Mouse (Mus musculus) heart, adult 2 months (tissue): ENCODE results near the gene Hspb9.

Experiments
- CTCF ChIP-seq: fragments of 200-600 bp; IDR thresholded peaks from 2 replicates; pipeline ENCODE4 v1.8.1; 2022; ENCODE audit warnings: antibody characterized with exemption, mild to moderate bottlenecking, moderate library complexity
- EP300 ChIP-seq: fragments of 200-500 bp; IDR thresholded peaks from 2 replicates; pipeline ENCODE4 v1.6.1; 2011; ENCODE audit warnings: low read depth, low read length, control low read depth; ENCODE audit not compliant: insufficient read depth

- TF ChIP-seq EP300 (no peak), CTCF (no peak)
Measured at GRCm38 (mm10) chr11:100702906-100703305, 10.7 kb upstream of the Hspb9 start.
